Mouse (Mus musculus) liver, embryonic 12.5 days (tissue): ENCODE data around the gene Trmt2a. TPM values are rescaled to one million over a fixed set of nuclear protein-coding genes. Genes with fewer than 3 reads are reported as not detected.
A peak's percentile ranks its signal among the peaks of the same experiment; 100 is the strongest.
"Not testable (repeated sequence)": the region's sequence is repeated elsewhere in the genome, so short reads cannot be mapped to it uniquely, and the experiment has no call there.

Experiments
- ATAC-seq: fragments of 200-750 bp; cut with Nextera tagmentation; 2 replicates; pipeline ENCODE4 v1.8.0; 2017; ENCODE audit warnings: moderate number of reproducible peaks, mild to moderate bottlenecking, moderate library complexity
- H3K27ac ChIP-seq: fragments of 300-500 bp; sonication (generic); 2 replicates; pipeline ENCODE4 v1.5.1; 2016; ENCODE audit warnings: mild to moderate bottlenecking
- H3K27me3 ChIP-seq: fragments of 300-500 bp; sonication (generic); replicated peaks from 2 replicates; pipeline ENCODE4 v1.6.1; 2016; ENCODE audit warnings: mild to moderate bottlenecking, moderate library complexity
- H3K36me3 ChIP-seq: fragments of 300-500 bp; sonication (generic); 2 replicates; pipeline ENCODE4 v1.6.1; 2016; ENCODE audit warnings: mild to moderate bottlenecking, moderate library complexity
- H3K4me1 ChIP-seq: fragments of 300-500 bp; sonication (generic); 2 replicates; pipeline ENCODE4 v1.6.1; 2016
- H3K4me2 ChIP-seq: fragments of 300-500 bp; sonication (generic); 2 replicates; pipeline ENCODE4 v1.6.1; 2016; ENCODE audit warnings: mild to moderate bottlenecking, moderate library complexity
- H3K4me3 ChIP-seq: fragments of 300-500 bp; sonication (generic); 2 replicates; pipeline ENCODE4 v1.5.1; 2016; ENCODE audit warnings: mild to moderate bottlenecking, moderate library complexity
- H3K9ac ChIP-seq: fragments of 300-500 bp; sonication (generic); 2 replicates; pipeline ENCODE4 v1.6.1; 2016; ENCODE audit warnings: mild to moderate bottlenecking, moderate library complexity
- H3K9me3 ChIP-seq: fragments of 300-500 bp; sonication (generic); replicated peaks from 2 replicates; pipeline ENCODE4 v1.6.1; 2016; ENCODE audit warnings: mild to moderate bottlenecking, moderate library complexity
- WGBS: fragments of 180-500 bp; shearing (Covaris S2); methylation state at CpG from one replicate; pipeline ENCODE4 v1.1.7; 2016; ENCODE audit not compliant: insufficient replicate concordance; 5-methylcytosine and 5-hydroxymethylcytosine counted together
- polyA plus RNA-seq: library from polyadenylated mRNA; unstranded; fragments of >200 nt; fragmentation: Nextera tagmentation; extraction: Ambion mirVana; gene quantifications from 2 replicates; pipeline ENCODE4 v1.2.1, GENCODE M21; 2016

The Trmt2a gene
- polyA plus RNA-seq, 1 experiment from 2014 or later: 96.5 TPM

- H3K9me3 ChIP-seq: no peaks in the 10 kb centered on the region
- no peak for ATAC-seq
- 75% methylated on average over 6 of the region's 6 CpGs for WGBS
- H3K4me1 ChIP-seq: peaks cover 29% of the 10 kb centered on the region
- peaks cover 80% of the 10 kb centered on the region for H3K36me3 ChIP-seq
- no peak overlapping the region for H3K4me2 ChIP-seq
- no peak overlapping the region for H3K27ac ChIP-seq
- no peak overlapping the region for H3K4me3 ChIP-seq
- no peak overlapping the region for H3K9ac ChIP-seq
- H3K27me3 ChIP-seq: no peaks in the 10 kb centered on the region
Measured at GRCm38 (mm10) chr16:18252736-18253135, 4.3 kb downstream of the Trmt2a start.

GRCm38 (mm10) chr16:18253866-18254265, 5.4 kb downstream of the Trmt2a start:
- H3K4me1 ChIP-seq: peaks cover 29% of the 10 kb centered on the region
- no peaks in the 10 kb centered on the region for H3K27me3 ChIP-seq
- no peak for ATAC-seq
- H3K4me3 ChIP-seq: no peak overlapping the region
- H3K4me2 ChIP-seq: no peak overlapping the region
- peaks cover 91% of the 10 kb centered on the region for H3K36me3 ChIP-seq
- H3K9ac ChIP-seq: no peak overlapping the region
- H3K27ac ChIP-seq: no peak overlapping the region
- WGBS: 77% methylated on average over 1 of the region's 1 CpGs
- H3K9me3 ChIP-seq: no peaks in the 10 kb centered on the region

DNA sequence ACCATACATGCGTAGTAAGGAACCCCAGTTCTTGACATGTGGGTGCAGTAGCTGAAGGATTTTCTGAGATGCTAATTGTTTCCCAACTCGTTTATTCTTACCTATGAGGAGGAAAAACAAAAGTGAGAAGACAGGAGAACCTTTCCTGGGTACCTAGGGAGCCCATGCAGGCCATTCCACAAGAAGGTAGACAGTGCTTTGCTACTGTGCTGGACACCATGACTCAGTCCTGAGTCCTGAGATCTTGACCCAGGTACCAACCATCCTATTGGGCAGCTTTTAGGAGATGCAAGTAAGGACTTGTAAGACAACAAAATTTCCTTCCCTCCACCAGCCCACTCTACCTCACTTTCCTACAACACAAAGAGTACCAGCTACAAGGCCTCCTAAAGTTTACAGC, 9.7 kb downstream of the Trmt2a start, which contains the start of gene Gm49776:
Gene Gm49776 (minus strand): TSS at position 101 of the 400 bp plus-strand sequence.
- WGBS: 89% methylated on average over 2 of the region's 2 CpGs
- no peak within 1 kb of the TSS for H3K4me2 ChIP-seq
- no peak within 1 kb of the TSS for H3K4me3 ChIP-seq
- no peak within 1 kb of the TSS for H3K27ac ChIP-seq
- H3K4me1 ChIP-seq: no peaks in the 10 kb centered on the region
- no peak for ATAC-seq
- H3K9ac ChIP-seq: no peak within 1 kb of the TSS
- H3K9me3 ChIP-seq: no peaks in the 10 kb centered on the region
- no peaks in the 10 kb centered on the region for H3K27me3 ChIP-seq
- H3K36me3 ChIP-seq: peaks cover 98% of the 10 kb centered on the region

GRCm38 (mm10) chr16:18265024-18265423, 16.5 kb downstream of the Trmt2a start:
- Histone ChIP-seq H3K27me3 (no peaks in the 10 kb centered on the region), H3K4me2 (no peak overlapping the region), H3K4me1 (no peaks in the 10 kb centered on the region), H3K36me3 (peaks cover 96% of the 10 kb centered on the region), H3K9me3 (no peaks in the 10 kb centered on the region), H3K9ac (no peak overlapping the region), H3K27ac (no peak overlapping the region), H3K4me3 (no peak overlapping the region)
- ATAC-seq: no peak
- 79% methylated on average over 2 of the region's 2 CpGs for WGBS

DNA sequence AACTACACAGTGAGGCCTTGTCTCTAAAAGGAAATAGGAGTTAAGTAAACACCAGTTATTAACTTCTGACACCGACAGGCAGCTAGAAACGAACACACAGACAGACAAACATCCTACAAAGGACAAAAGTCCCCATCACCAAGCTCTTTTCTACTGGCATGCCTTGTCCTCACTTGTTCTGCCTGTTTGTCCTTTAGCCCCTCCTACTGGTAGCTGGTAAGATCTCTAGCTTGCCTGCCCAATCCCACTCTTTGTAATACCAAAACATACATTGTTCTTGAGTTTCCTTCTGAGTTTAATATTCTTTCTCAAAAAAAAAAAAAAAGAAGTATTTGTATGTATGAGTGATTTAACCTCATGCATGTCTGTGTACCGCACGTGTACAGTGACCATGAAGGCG, 19.7 kb downstream of the Trmt2a start:
- Histone ChIP-seq H3K4me3 (no peak overlapping the region), H3K27me3 (no peaks in the 10 kb centered on the region), H3K9ac (no peak overlapping the region), H3K9me3 (no peaks in the 10 kb centered on the region), H3K4me2 (no peak overlapping the region), H3K36me3 (peaks cover 97% of the 10 kb centered on the region), H3K27ac (no peak overlapping the region), H3K4me1 (no peaks in the 10 kb centered on the region)
- no peak; the same call in 1 of the 2 replicates for ATAC-seq
- WGBS: 88% methylated on average over 5 of the region's 5 CpGs

GRCm38 (mm10) chr16:18275166-18275565, 26.7 kb downstream of the Trmt2a start:
- Histone ChIP-seq H3K4me3 (no peak overlapping the region), H3K4me1 (no peaks in the 10 kb centered on the region), H3K27ac (no peak overlapping the region), H3K9me3 (no peaks in the 10 kb centered on the region), H3K9ac (no peak overlapping the region), H3K4me2 (no peak overlapping the region), H3K36me3 (peaks cover 99% of the 10 kb centered on the region), H3K27me3 (no peaks in the 10 kb centered on the region)
- ATAC-seq: no peak
- 70% methylated on average over 2 of the region's 2 CpGs for WGBS

DNA sequence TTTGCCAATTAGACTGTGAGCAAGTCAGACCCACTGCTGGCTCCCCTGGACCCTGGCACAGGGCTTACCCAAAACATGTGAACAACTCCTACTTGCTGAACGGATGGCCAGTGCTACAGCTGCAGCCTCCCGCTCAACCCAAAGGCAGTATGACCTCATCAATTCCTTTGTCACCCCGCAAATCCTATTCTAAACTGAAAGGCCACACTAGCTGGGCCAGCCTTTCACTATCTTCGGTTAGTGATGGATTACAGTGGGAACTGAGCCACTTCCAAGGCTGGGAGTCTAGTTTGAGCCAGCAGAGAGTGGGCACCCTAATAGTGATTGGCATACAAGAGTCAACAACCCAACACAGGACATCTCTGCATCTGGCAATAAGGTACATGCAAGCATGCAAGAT, 39.7 kb downstream of the Trmt2a start:
- WGBS: 2% methylated on average over 4 of the region's 4 CpGs
- H3K27ac ChIP-seq: peak overlapping the region; percentile 91
- no peak for ATAC-seq

DNA sequence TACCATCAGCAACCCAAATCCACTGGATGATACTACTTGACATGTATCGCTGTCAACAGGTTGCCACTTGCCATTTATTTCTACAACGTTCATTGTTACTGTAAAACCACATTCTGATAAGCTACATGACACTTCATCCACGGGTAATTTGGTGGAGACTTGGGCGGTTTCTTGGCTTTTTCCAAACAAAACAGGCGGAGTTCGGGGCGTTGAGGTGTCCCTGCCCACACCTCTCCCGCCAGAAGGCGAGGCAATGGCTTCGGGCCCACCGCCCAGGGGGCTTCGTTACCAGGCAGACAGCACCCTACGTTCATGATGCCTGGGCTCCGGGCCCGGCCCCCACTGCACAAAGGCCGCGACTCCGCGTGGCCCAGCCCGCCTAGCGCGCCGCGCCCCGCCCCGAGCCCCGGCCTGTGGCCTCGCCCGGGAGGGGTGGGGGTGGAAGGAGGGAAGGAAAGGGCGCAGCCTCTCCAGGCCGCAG, 40.1 kb downstream of the Trmt2a start:
- H3K4me3 ChIP-seq: peak overlapping the region; percentile 74

More for the DNA sequence above, 39.7 kb downstream of the Trmt2a start:
- Histone ChIP-seq H3K27me3 (no peaks in the 10 kb centered on the region), H3K4me3 (peak overlapping the region; percentile 74), H3K9me3 (no peaks in the 10 kb centered on the region), H3K36me3 (peaks cover 47% of the 10 kb centered on the region), H3K4me1 (peaks cover 37% of the 10 kb centered on the region), H3K4me2 (peak overlapping the region; percentile 94), H3K9ac (peak overlapping the region; percentile 87)

GRCm38 (mm10) chr16:18289067-18289588, 40.6 kb downstream of the Trmt2a start, which contains the start of gene Dgcr8:
Dgcr8 (minus strand) TSS chr16:18289246.
- Histone ChIP-seq H3K4me1 (peaks cover 37% of the 10 kb centered on the region), H3K9ac (peak within 1 kb of the TSS; percentile 87), H3K4me2 (peak within 1 kb of the TSS; percentile 94), H3K4me3 (peak within 1 kb of the TSS; percentile 74), H3K36me3 (peaks cover 37% of the 10 kb centered on the region), H3K9me3 (no peaks in the 10 kb centered on the region), H3K27ac (peak within 1 kb of the TSS; percentile 91), H3K27me3 (no peaks in the 10 kb centered on the region)
- under 1% methylated on average over 65 of the region's 71 CpGs for WGBS
- peak; percentile 97 for ATAC-seq

More for the DNA sequence above, 40.1 kb downstream of the Trmt2a start:
- ATAC-seq: peak; percentile 88
- no peaks in the 10 kb centered on the region for H3K9me3 ChIP-seq
- H3K4me1 ChIP-seq: peaks cover 37% of the 10 kb centered on the region
- H3K27ac ChIP-seq: peak overlapping the region; percentile 91
- H3K36me3 ChIP-seq: peaks cover 42% of the 10 kb centered on the region
- H3K4me2 ChIP-seq: peak overlapping the region; percentile 94
- no peaks in the 10 kb centered on the region for H3K27me3 ChIP-seq
- under 1% methylated on average over 31 of the region's 31 CpGs for WGBS
- peak overlapping the region; percentile 87 for H3K9ac ChIP-seq

- 2% methylated on average over 10 of the region's 10 CpGs for WGBS
- peak overlapping the region; percentile 74 for H3K4me3 ChIP-seq
- H3K27me3 ChIP-seq, H3K9me3 ChIP-seq, ATAC-seq: not testable (repeated sequence)
- peak overlapping the region; percentile 73 for H3K27ac ChIP-seq
- peak overlapping the region; percentile 64 for H3K9ac ChIP-seq
- H3K36me3 ChIP-seq: peaks cover 32% of the 10 kb centered on the region
- H3K4me1 ChIP-seq: peaks cover 37% of the 10 kb centered on the region
- H3K4me2 ChIP-seq: peak overlapping the region; percentile 94
Measured at GRCm38 (mm10) chr16:18289614-18290013, 41.1 kb downstream of the Trmt2a start.
